Mouse (Mus musculus): ENCODE measurements around the gene Sprtn. TPM values are rescaled to one million over a fixed set of nuclear protein-coding genes. Genes with fewer than 3 reads are reported as not detected.

Gene Sprtn
- polyA plus RNA-seq, 1 experiment = 9.5 TPM

- 86% methylated on average over 18 of the region's 18 CpGs for WGBS
- no peak for DNase-seq
- Histone ChIP-seq H3K4me1 (ENCODE audit: control insufficient read depth, insufficient read depth, low read length) (peaks cover 6% of the 10 kb centered on the region; the same call in 1 of the 2 replicates), H3K4me3 (ENCODE audit: insufficient read depth, low read depth, low read length) (no peak overlapping the region), H3K27ac (ENCODE audit: insufficient read depth, low read depth, low read length) (no peak overlapping the region), H3K27me3 (replicated peaks; ENCODE audit: control insufficient read depth, insufficient read depth, low read length) (no peaks in the 10 kb centered on the region), H3K36me3 (ENCODE audit: control insufficient read depth, insufficient read depth, low read length) (no peaks in the 10 kb centered on the region)
- TF ChIP-seq POLR2A (IDR thresholded peaks at IDR 0.05; ENCODE audit: low read depth, low read length) (no peak), CTCF (conservative IDR thresholded peaks at IDR 0.05; ENCODE audit: insufficient read depth, insufficient read length, low read depth, low read length) (no peak)
Measured at GRCm38 (mm10) chr8:124917741-124918484, 20.2 kb downstream of the Sprtn start.

DNA sequence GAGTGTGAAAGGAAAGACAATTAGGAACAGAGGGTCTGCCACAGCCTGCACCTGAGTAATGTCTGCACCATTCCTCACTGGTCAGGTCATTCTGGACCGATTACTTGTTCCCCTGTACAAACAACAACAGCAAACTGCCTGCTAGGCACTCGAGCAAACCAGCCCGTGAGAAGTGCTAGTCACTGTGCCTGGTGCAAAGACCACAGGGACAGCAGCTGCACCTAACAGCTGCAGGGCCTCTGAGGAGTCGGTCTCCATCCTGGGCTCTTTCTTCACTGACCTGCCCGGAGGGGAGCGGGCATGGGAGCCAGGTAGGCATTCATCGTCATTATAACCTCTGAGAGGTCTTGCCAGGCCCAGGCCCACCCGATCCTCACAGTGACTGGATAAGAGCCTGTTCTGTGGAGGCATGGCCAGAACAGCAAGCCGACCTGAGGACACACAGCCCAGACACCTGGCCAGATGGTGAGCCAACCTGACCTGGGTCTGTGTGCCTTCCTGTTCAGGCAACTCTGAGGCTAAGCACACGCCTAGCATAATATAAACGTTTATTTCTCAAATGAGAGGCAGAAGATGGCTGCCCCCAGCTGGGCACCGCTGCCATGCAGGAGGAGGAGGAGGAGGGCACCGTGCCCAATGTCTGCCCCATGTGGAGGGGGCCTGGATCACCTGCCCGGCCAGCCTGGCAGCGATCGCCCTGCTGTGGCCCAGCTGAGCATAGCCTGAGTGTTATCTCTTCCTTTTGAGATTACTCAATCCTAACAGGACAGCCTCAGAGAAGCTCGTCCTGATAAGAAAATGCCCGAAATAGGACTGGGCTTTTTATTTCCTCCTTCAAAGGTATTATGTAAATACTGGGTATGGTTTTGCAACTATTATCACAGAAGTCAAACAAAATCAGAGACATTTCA is 23.9 kb downstream of the Sprtn start:
- 59% methylated on average over 18 of the region's 18 CpGs for WGBS
- TF ChIP-seq CTCF (conservative IDR thresholded peaks at IDR 0.05; ENCODE audit: insufficient read depth, insufficient read length, low read depth, low read length) (0 out of 2 replicates have a peak, but pooled peaks have one; percentile 20), POLR2A (IDR thresholded peaks at IDR 0.05; ENCODE audit: low read depth, low read length) (no peak)
- Histone ChIP-seq H3K27ac (ENCODE audit: insufficient read depth, low read depth, low read length) (no peak overlapping the region), H3K36me3 (ENCODE audit: control insufficient read depth, insufficient read depth, low read length) (no peaks in the 10 kb centered on the region), H3K27me3 (replicated peaks; ENCODE audit: control insufficient read depth, insufficient read depth, low read length) (no peaks in the 10 kb centered on the region), H3K4me1 (ENCODE audit: control insufficient read depth, insufficient read depth, low read length) (peaks cover 13% of the 10 kb centered on the region; the same call in 1 of the 2 replicates), H3K4me3 (ENCODE audit: insufficient read depth, low read depth, low read length) (no peak overlapping the region)
- no peak for DNase-seq

- Histone ChIP-seq H3K4me1 (ENCODE audit: control insufficient read depth, insufficient read depth, low read length) (peaks cover 20% of the 10 kb centered on the region; the same call in 1 of the 2 replicates), H3K4me3 (ENCODE audit: insufficient read depth, low read depth, low read length) (no peak overlapping the region), H3K36me3 (ENCODE audit: control insufficient read depth, insufficient read depth, low read length) (no peaks in the 10 kb centered on the region), H3K27me3 (replicated peaks; ENCODE audit: control insufficient read depth, insufficient read depth, low read length) (no peaks in the 10 kb centered on the region), H3K27ac (ENCODE audit: insufficient read depth, low read depth, low read length) (no peak overlapping the region)
- DNase-seq = no peak
- WGBS = 69% methylated on average over 11 of the region's 11 CpGs
- TF ChIP-seq POLR2A (IDR thresholded peaks at IDR 0.05; ENCODE audit: low read depth, low read length) (no peak), CTCF (conservative IDR thresholded peaks at IDR 0.05; ENCODE audit: insufficient read depth, insufficient read length, low read depth, low read length) (no peak)
Measured at GRCm38 (mm10) chr8:124922490-124923089, 24.9 kb downstream of the Sprtn start.

- no peaks in the 10 kb centered on the region for H3K27me3 ChIP-seq (replicated peaks; ENCODE audit: control insufficient read depth, insufficient read depth, low read length)
- TF ChIP-seq POLR2A (IDR thresholded peaks at IDR 0.05; ENCODE audit: low read depth, low read length) (no peak), CTCF (conservative IDR thresholded peaks at IDR 0.05; ENCODE audit: insufficient read depth, insufficient read length, low read depth, low read length) (no peak)
- DNase-seq = peak; percentile 37
- no peak overlapping the region for H3K27ac ChIP-seq (ENCODE audit: insufficient read depth, low read depth, low read length)
- WGBS = 67% methylated on average over 15 of the region's 15 CpGs
- no peak overlapping the region for H3K4me3 ChIP-seq (ENCODE audit: insufficient read depth, low read depth, low read length)
- H3K4me1 ChIP-seq (ENCODE audit: control insufficient read depth, insufficient read depth, low read length) = peaks cover 20% of the 10 kb centered on the region; the same call in 1 of the 2 replicates
- H3K36me3 ChIP-seq (ENCODE audit: control insufficient read depth, insufficient read depth, low read length) = no peaks in the 10 kb centered on the region
Measured at GRCm38 (mm10) chr8:124923971-124924652, 26.4 kb downstream of the Sprtn start.

- DNase-seq = no peak
- Histone ChIP-seq H3K27ac (ENCODE audit: insufficient read depth, low read depth, low read length) (no peak overlapping the region), H3K4me1 (ENCODE audit: control insufficient read depth, insufficient read depth, low read length) (peaks cover 29% of the 10 kb centered on the region; the same call in 1 of the 2 replicates), H3K27me3 (replicated peaks; ENCODE audit: control insufficient read depth, insufficient read depth, low read length) (no peaks in the 10 kb centered on the region), H3K36me3 (ENCODE audit: control insufficient read depth, insufficient read depth, low read length) (no peaks in the 10 kb centered on the region), H3K4me3 (ENCODE audit: insufficient read depth, low read depth, low read length) (no peak overlapping the region)
- 61% methylated on average over 14 of the region's 14 CpGs for whole genome bisulfite sequencing
- no peak for TF ChIP-seq CTCF (conservative IDR thresholded peaks at IDR 0.05; ENCODE audit: insufficient read depth, insufficient read length, low read depth, low read length)
- no peak for TF ChIP-seq POLR2A (IDR thresholded peaks at IDR 0.05; ENCODE audit: low read depth, low read length)
Measured at GRCm38 (mm10) chr8:124925544-124926266, 28.0 kb downstream of the Sprtn start.

GRCm38 (mm10) chr8:124926351-124926771 is 28.7 kb downstream of the Sprtn start:
- WGBS = 48% methylated on average over 10 of the region's 10 CpGs
- DNase-seq = peak; percentile 51
- H3K36me3 ChIP-seq (ENCODE audit: control insufficient read depth, insufficient read depth, low read length) = no peaks in the 10 kb centered on the region
- no peak overlapping the region for H3K4me3 ChIP-seq (ENCODE audit: insufficient read depth, low read depth, low read length)
- H3K27me3 ChIP-seq (replicated peaks; ENCODE audit: control insufficient read depth, insufficient read depth, low read length) = no peaks in the 10 kb centered on the region
- TF ChIP-seq CTCF (conservative IDR thresholded peaks at IDR 0.05; ENCODE audit: insufficient read depth, insufficient read length, low read depth, low read length) = no peak
- TF ChIP-seq POLR2A (IDR thresholded peaks at IDR 0.05; ENCODE audit: low read depth, low read length) = no peak
- no peak overlapping the region for H3K27ac ChIP-seq (ENCODE audit: insufficient read depth, low read depth, low read length)
- peaks cover 29% of the 10 kb centered on the region; the same call in 1 of the 2 replicates for H3K4me1 ChIP-seq (ENCODE audit: control insufficient read depth, insufficient read depth, low read length)
